Mouse (Mus musculus) embryonic facial prominence, embryonic 13.5 days (tissue): ENCODE data around the gene Cdc42se2. TPM values are rescaled to one million over a fixed set of nuclear protein-coding genes. Genes with fewer than 3 reads are reported as not detected.

Experiments
- polyA plus RNA-seq: library from polyadenylated mRNA; unstranded; fragments of >200 nt; fragmentation: Nextera tagmentation; extraction: Ambion mirVana; gene quantifications from 2 replicates; pipeline ENCODE4 v1.2.1, GENCODE M21; 2015

Gene Cdc42se2
- polyA plus RNA-seq, 1 experiment from 2014 or later = 86.2 TPM

Other genes starting within 250 kb of the Cdc42se2 start
- 8.0 and 10.3 TPM in 2 replicates for gene Lyrm7, start 73.2 kb upstream of the Cdc42se2 start, polyA plus RNA-seq
- gene Hint1, start 78.7 kb upstream of the Cdc42se2 start, polyA plus RNA-seq = 576 and 670 TPM in 2 replicates
- 26.0 and 29.0 TPM in 2 replicates for gene Gpx3, start 114.8 kb upstream of the Cdc42se2 start, polyA plus RNA-seq
- 19.8 and 20.2 TPM in 2 replicates for gene Tnip1, start 175.2 kb upstream of the Cdc42se2 start, polyA plus RNA-seq
- gene Anxa6, start 245.8 kb upstream of the Cdc42se2 start, polyA plus RNA-seq = 246 and 262 TPM in 2 replicates